23 mouse cellular contexts compared by ENCODE assay signal in the genomic region with DNA sequence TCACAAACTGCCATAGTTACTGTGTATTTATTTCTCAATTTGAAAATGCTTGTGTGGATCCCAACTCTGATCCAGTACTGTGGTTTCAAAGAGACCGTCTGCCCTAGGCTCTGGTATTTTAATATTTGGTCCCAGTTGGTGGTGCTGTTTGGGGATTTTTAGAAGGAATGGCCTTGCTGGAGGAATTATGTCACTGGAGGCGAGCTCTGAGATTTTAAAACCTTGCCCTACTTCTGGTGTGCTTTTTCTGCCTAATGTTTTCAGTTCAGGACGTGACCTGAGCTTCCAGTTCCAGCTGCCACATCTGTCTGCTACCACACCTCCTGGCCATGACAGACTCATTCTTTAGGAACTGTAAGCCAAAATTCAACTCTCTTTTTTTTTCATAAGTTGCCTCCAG.
DNase-seq lines count a peak whose midpoint lies in the region; ATAC-seq lines count a peak whose summit lies in the region.
"Had no signal": no experiment of that assay in that cellular context is flagged by ENCODE, and none has a peak within 500 bp of the region (broad histone marks: within the 10 kb centered on the region; RNA-seq: fewer than 3 reads in every experiment).

No protein-coding gene starts in this region.

- no peak for ATAC-seq in heart, embryonic 12.5 days (ENCODE audit: insufficient number of reproducible peaks, low FRiP score)
- ATAC-seq: activated CD4-positive, CD25-positive, alpha-beta regulatory T cell, adult 4 months; CD4-positive, CD25-positive, alpha-beta regulatory T cell, adult 4 months; forebrain, embryonic 13.5 days; forebrain, embryonic 15.5 days; forebrain, postnatal 0 days; Patski had no signal

- no peak overlapping the region for H3K4me3 ChIP-seq in heart, embryonic 12.5 days
- H3K4me3 ChIP-seq: embryonic facial prominence, embryonic 10.5 days; embryonic facial prominence, embryonic 12.5 days; forebrain, embryonic 13.5 days; forebrain, embryonic 15.5 days had no signal

- no peak overlapping the region for H3K27ac ChIP-seq in heart, embryonic 12.5 days (ENCODE audit: poor library complexity, severe bottlenecking)
- H3K27ac ChIP-seq: embryonic facial prominence, embryonic 10.5 days; embryonic facial prominence, embryonic 12.5 days; forebrain, embryonic 13.5 days; forebrain, embryonic 15.5 days had no signal

- DNase-seq in adrenal gland, adult (ENCODE audit: inconsistent age in 2 of 2, low spot score in 1 of 2), result peak; percentile 12 to 67
- DNase-seq in adrenal gland, postnatal 4 days (ENCODE audit: low spot score in 2 of 2), result no peak
- DNase-seq in adrenal gland, adult 8-10 months, result peak; percentile 13
- DNase-seq in adrenal gland, postnatal 14 days, result no peak
- DNase-seq in kidney, adult 9 months, result peak; percentile 14
- DNase-seq in kidney, postnatal 14 days, result no peak
- DNase-seq: B cell, adult 2 months; cerebellum, adult 11-12 months; cerebellum, adult 2 months; cerebellum, adult 9-10 months; cerebellum, postnatal 10 days; cerebellum, postnatal 25 days; forebrain, postnatal 0 days had no signal

- H3K9ac ChIP-seq in heart, embryonic 12.5 days, result no peak overlapping the region
- H3K9ac ChIP-seq: embryonic facial prominence, embryonic 12.5 days; forebrain, embryonic 13.5 days; forebrain, embryonic 15.5 days; forebrain, postnatal 0 days had no signal

- no peak overlapping the region for H3K4me2 ChIP-seq in heart, embryonic 12.5 days
- H3K4me2 ChIP-seq: embryonic facial prominence, embryonic 12.5 days; forebrain, embryonic 13.5 days; forebrain, embryonic 15.5 days had no signal

- H3K9me3 ChIP-seq in heart, embryonic 12.5 days (replicated peaks), result no peaks in the 10 kb centered on the region
- H3K9me3 ChIP-seq: embryonic facial prominence, embryonic 10.5 days; embryonic facial prominence, embryonic 12.5 days; forebrain, embryonic 13.5 days; forebrain, embryonic 15.5 days; G1E had no signal

- H3K27me3 ChIP-seq in heart, embryonic 12.5 days (replicated peaks), result no peaks in the 10 kb centered on the region
- H3K27me3 ChIP-seq: CH12.LX; embryonic facial prominence, embryonic 12.5 days; forebrain, embryonic 13.5 days; forebrain, embryonic 15.5 days; Patski had no signal

- H3K36me3 ChIP-seq in heart, embryonic 12.5 days, result no peaks in the 10 kb centered on the region
- H3K36me3 ChIP-seq: embryonic facial prominence, embryonic 10.5 days; embryonic facial prominence, embryonic 12.5 days; forebrain, embryonic 15.5 days had no signal

- H3K4me1 ChIP-seq in heart, embryonic 12.5 days (replicated peaks), result no peaks in the 10 kb centered on the region
- H3K4me1 ChIP-seq: embryonic facial prominence, embryonic 10.5 days; embryonic facial prominence, embryonic 12.5 days; forebrain, embryonic 13.5 days; forebrain, embryonic 15.5 days had no signal

- WGBS in heart, embryonic 12.5 days, result 78% methylated on average over 3 of the region's 3 CpGs

Comparison
In these comparisons a context has a peak if more than half of its experiments do, and no peak if none do; other contexts are left out.
1. DNase-seq: peak in adrenal gland, adult (2 of 2), adrenal gland, adult 8-10 months (single experiment) and kidney, adult 9 months (single experiment); none in adrenal gland, postnatal 4 days (0 of 2), adrenal gland, postnatal 14 days (single experiment) and kidney, postnatal 14 days (single experiment).